Mouse (Mus musculus): ENCODE measurements around the gene Brms1. TPM values are rescaled to one million over a fixed set of nuclear protein-coding genes. Genes with fewer than 3 reads are reported as not detected.
"Not testable (repeated sequence)": the region's sequence is repeated elsewhere in the genome, so short reads cannot be mapped to it uniquely, and the experiment has no call there.

Gene Brms1
- polyA plus RNA-seq (2012; rRNA removed): 22.5 and 47.0 TPM in 2 replicates

GRCm38 (mm10) chr19:5040862-5041523 lies at the start of gene Brms1:
Brms1 (plus strand) TSS chr19:5041354.
- Histone ChIP-seq H3K27ac (ENCODE audit: insufficient read depth, low read depth, low read length) (peak within 1 kb of the TSS; percentile 78), H3K36me3 (ENCODE audit: control insufficient read depth, insufficient read depth, low read length) (peaks cover 2% of the 10 kb centered on the region; the same call in 1 of the 2 replicates), H3K27me3 (ENCODE audit: control insufficient read depth, insufficient read depth, low read length) (no peaks in the 10 kb centered on the region), H3K4me1 (ENCODE audit: control insufficient read depth, insufficient read depth, insufficient read length, low read length) (peaks cover 10% of the 10 kb centered on the region), H3K4me3 (ENCODE audit: low read depth, low read length) (peak within 1 kb of the TSS; percentile 88)
- TF ChIP-seq CTCF (IDR thresholded peaks at IDR 0.05; ENCODE audit: extremely low read depth, insufficient read length, insufficient replicate concordance, low read depth, low read length): no peak
- TF ChIP-seq POLR2A (IDR thresholded peaks at IDR 0.05; ENCODE audit: low read depth, low read length): peak; percentile 81
- 2% methylated on average over 40 of the region's 40 CpGs for WGBS

DNA sequence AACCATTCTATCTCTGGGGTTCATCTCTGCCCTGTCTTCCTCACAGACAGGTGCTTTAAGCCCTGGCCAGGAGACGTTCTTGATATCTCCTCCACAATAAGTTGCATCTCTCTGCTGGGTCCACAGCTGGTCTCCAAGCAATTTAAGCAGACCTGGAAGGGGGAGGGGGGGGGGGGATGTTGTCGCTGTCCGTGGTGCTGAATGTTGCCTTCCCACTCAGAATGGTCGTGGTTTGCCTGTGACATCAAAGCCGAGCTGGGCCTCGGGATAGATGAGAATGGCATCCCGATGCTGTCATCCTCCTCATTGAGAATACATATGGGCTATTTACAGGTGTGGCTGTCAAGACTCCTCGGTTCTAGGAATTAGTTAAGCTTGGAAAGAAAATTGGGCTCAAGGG lies 48.8 kb upstream of the Brms1 start:
- 25% methylated on average over 8 of the region's 8 CpGs for WGBS
- no peaks in the 10 kb centered on the region for H3K36me3 ChIP-seq (ENCODE audit: control insufficient read depth, insufficient read depth, low read length)
- peaks cover 5% of the 10 kb centered on the region; the same call in 1 of the 2 replicates for H3K27me3 ChIP-seq (ENCODE audit: control insufficient read depth, insufficient read depth, low read length)
- no peaks in the 10 kb centered on the region for H3K4me1 ChIP-seq (ENCODE audit: control insufficient read depth, insufficient read depth, insufficient read length, low read length)
- TF ChIP-seq CTCF (IDR thresholded peaks at IDR 0.05; ENCODE audit: extremely low read depth, insufficient read length, insufficient replicate concordance, low read depth, low read length): no peak
- no peak for TF ChIP-seq POLR2A (IDR thresholded peaks at IDR 0.05; ENCODE audit: low read depth, low read length)
- no peak overlapping the region for H3K27ac ChIP-seq (ENCODE audit: insufficient read depth, low read depth, low read length)
- H3K4me3 ChIP-seq (ENCODE audit: low read depth, low read length): no peak overlapping the region

GRCm38 (mm10) chr19:4992904-4993303 lies 48.2 kb upstream of the Brms1 start:
- no peak overlapping the region for H3K27ac ChIP-seq (ENCODE audit: insufficient read depth, low read depth, low read length)
- TF ChIP-seq CTCF (IDR thresholded peaks at IDR 0.05; ENCODE audit: extremely low read depth, insufficient read length, insufficient replicate concordance, low read depth, low read length) (no peak), POLR2A (IDR thresholded peaks at IDR 0.05; ENCODE audit: low read depth, low read length) (no peak)
- no peaks in the 10 kb centered on the region for H3K4me1 ChIP-seq (ENCODE audit: control insufficient read depth, insufficient read depth, insufficient read length, low read length)
- H3K4me3 ChIP-seq (ENCODE audit: low read depth, low read length): no peak overlapping the region
- no peaks in the 10 kb centered on the region for H3K36me3 ChIP-seq (ENCODE audit: control insufficient read depth, insufficient read depth, low read length)
- H3K27me3 ChIP-seq (ENCODE audit: control insufficient read depth, insufficient read depth, low read length): peaks cover 5% of the 10 kb centered on the region; the same call in 1 of the 2 replicates
- WGBS: 8% methylated on average over 9 of the region's 9 CpGs

DNA sequence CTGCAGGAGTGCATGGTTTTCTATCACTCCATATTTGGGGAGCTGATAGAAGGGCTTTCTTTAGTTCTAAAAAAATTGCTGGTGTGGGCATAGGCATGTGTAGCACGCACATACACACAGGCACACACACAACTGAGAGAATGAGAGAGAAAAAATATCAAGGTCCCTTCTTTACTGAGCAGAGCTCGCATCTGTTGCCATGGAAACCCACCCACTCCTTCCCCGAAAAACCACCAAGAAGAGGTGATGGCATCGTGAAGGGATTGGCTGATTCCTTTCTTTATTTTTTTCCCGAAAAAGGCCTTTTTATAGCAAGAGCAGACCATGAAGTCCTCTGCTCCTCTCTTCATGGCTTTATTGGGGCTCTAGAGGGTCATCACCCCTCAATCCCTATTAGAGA lies 47.1 kb upstream of the Brms1 start:
- H3K36me3 ChIP-seq (ENCODE audit: control insufficient read depth, insufficient read depth, low read length): no peaks in the 10 kb centered on the region
- H3K4me1 ChIP-seq (ENCODE audit: control insufficient read depth, insufficient read depth, insufficient read length, low read length): no peaks in the 10 kb centered on the region
- no peak overlapping the region for H3K4me3 ChIP-seq (ENCODE audit: low read depth, low read length)
- H3K27me3 ChIP-seq (ENCODE audit: control insufficient read depth, insufficient read depth, low read length): peaks cover 5% of the 10 kb centered on the region; the same call in 1 of the 2 replicates
- WGBS: 57% methylated on average over 5 of the region's 5 CpGs
- TF ChIP-seq CTCF (IDR thresholded peaks at IDR 0.05; ENCODE audit: extremely low read depth, insufficient read length, insufficient replicate concordance, low read depth, low read length) (no peak), POLR2A (IDR thresholded peaks at IDR 0.05; ENCODE audit: low read depth, low read length) (no peak)
- no peak overlapping the region for H3K27ac ChIP-seq (ENCODE audit: insufficient read depth, low read depth, low read length)

DNA sequence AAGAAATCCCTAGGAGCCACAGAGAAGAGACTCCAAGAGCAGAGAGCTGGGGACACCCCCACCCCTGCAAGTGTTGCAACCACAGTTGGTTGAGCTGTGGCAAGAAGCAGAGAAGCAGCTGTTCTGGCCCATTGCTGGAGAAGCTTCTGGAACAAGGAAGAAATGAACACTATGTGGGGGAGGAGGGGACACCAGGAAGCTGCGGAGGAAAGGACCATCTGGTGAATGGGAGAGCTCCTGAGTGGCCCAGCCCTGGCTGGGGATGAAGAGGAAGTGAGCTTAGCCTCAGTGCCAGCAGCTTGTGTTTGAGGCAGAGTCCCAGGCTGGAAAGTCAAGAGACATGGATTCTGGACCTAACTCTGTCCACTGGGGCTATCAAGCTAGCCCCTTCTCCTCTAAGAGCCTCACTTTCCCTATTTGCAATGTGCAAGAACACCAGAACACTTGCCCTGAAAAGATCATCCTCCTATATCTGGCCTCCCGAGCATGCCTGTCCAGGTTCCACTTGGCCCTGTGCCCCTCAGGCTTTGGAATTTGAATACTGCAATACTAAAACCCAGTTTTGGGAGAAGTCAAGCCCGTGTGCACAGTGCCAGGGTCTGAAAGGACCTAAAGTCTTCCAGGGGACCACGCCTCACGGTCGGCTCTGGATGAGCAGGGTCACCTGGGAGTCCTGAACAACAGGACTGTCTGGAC lies 41.6 kb upstream of the Brms1 start:
- H3K36me3 ChIP-seq (ENCODE audit: control insufficient read depth, insufficient read depth, low read length): no peaks in the 10 kb centered on the region
- peaks cover 6% of the 10 kb centered on the region; the same call in 1 of the 2 replicates for H3K4me1 ChIP-seq (ENCODE audit: control insufficient read depth, insufficient read depth, insufficient read length, low read length)
- TF ChIP-seq CTCF (IDR thresholded peaks at IDR 0.05; ENCODE audit: extremely low read depth, insufficient read length, insufficient replicate concordance, low read depth, low read length) (no peak), POLR2A (IDR thresholded peaks at IDR 0.05; ENCODE audit: low read depth, low read length) (no peak)
- no peak overlapping the region for H3K27ac ChIP-seq (ENCODE audit: insufficient read depth, low read depth, low read length)
- WGBS: 51% methylated on average over 6 of the region's 6 CpGs
- 0 out of 2 replicates have a peak, but pooled peaks cover 6% of the 10 kb centered on the region for H3K27me3 ChIP-seq (ENCODE audit: control insufficient read depth, insufficient read depth, low read length)
- H3K4me3 ChIP-seq (ENCODE audit: low read depth, low read length): no peak overlapping the region

- 0 out of 2 replicates have a peak overlapping the region, but pooled peaks have one; percentile 9 for H3K27ac ChIP-seq (ENCODE audit: insufficient read depth, low read depth, low read length)
- H3K27me3 ChIP-seq (ENCODE audit: control insufficient read depth, insufficient read depth, low read length): 0 out of 2 replicates have a peak, but pooled peaks cover 6% of the 10 kb centered on the region
- H3K4me1 ChIP-seq (ENCODE audit: control insufficient read depth, insufficient read depth, insufficient read length, low read length): peaks cover 6% of the 10 kb centered on the region; the same call in 1 of the 2 replicates
- no peaks in the 10 kb centered on the region for H3K36me3 ChIP-seq (ENCODE audit: control insufficient read depth, insufficient read depth, low read length)
- no peak for TF ChIP-seq POLR2A (IDR thresholded peaks at IDR 0.05; ENCODE audit: low read depth, low read length)
- peak; percentile 83 for TF ChIP-seq CTCF (IDR thresholded peaks at IDR 0.05; ENCODE audit: extremely low read depth, insufficient read length, insufficient replicate concordance, low read depth, low read length)
- WGBS: 3% methylated on average over 39 of the region's 39 CpGs
- H3K4me3 ChIP-seq (ENCODE audit: low read depth, low read length): no peak overlapping the region
Observed at GRCm38 (mm10) chr19:5001666-5002406, 39.3 kb upstream of the Brms1 start.

DNA sequence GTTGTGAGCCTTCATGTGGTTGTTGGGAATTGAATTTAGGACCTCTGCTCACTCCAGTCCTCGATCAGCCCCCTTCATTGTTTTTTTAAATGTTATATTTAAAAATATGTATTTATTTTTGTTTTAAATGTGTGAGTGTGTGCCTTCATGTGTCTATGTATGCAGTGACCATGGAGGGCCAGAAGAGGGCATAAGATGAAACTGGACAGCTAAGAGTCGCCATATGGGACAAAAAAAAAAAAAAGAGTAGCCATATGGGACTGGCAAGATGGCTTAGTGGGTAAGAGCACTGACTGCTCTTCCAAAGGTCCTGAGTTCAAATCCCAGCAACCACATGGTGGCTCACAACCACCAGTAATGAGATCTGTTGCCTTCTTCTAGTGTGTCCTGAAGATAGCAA lies 37.5 kb upstream of the Brms1 start:
- H3K36me3 ChIP-seq (ENCODE audit: control insufficient read depth, insufficient read depth, low read length); H3K27ac ChIP-seq (ENCODE audit: insufficient read depth, low read depth, low read length); H3K27me3 ChIP-seq (ENCODE audit: control insufficient read depth, insufficient read depth, low read length); H3K4me3 ChIP-seq (ENCODE audit: low read depth, low read length); H3K4me1 ChIP-seq (ENCODE audit: control insufficient read depth, insufficient read depth, insufficient read length, low read length): not testable (repeated sequence)
- WGBS: 46% methylated on average over 2 of the region's 2 CpGs

Data from small intestine, adult 2 months (tissue).